Mouse (Mus musculus): ENCODE results near the gene Ankrd52. TPM values are rescaled to one million over a fixed set of nuclear protein-coding genes. Genes with fewer than 3 reads are reported as not detected.

Gene Ankrd52
- polyA plus RNA-seq, 1 experiment from 2014 or later, result 9.9 TPM

- H3K36me3 ChIP-seq (ENCODE audit: control insufficient read depth, insufficient read depth, low read length), result no peaks in the 10 kb centered on the region
- no peaks in the 10 kb centered on the region for H3K27me3 ChIP-seq (ENCODE audit: control insufficient read depth, insufficient read depth, low read depth, low read length)
- peaks cover 24% of the 10 kb centered on the region for H3K4me1 ChIP-seq (ENCODE audit: control insufficient read depth, insufficient read depth, low read length)
- H3K9me3 ChIP-seq (replicated peaks; ENCODE audit: control insufficient read depth, low read length, poor library complexity, severe bottlenecking), result no peaks in the 10 kb centered on the region
- no peak overlapping the region for H3K27ac ChIP-seq (ENCODE audit: low read length)
- ATAC-seq, result no peak
- H3K9ac ChIP-seq (ENCODE audit: low read depth, low read length), result no peak overlapping the region; the same call in 1 of the 2 replicates
- peak overlapping the region; percentile 100 for H3K4me3 ChIP-seq (ENCODE audit: low read depth, low read length)
- WGBS, result 79% methylated on average over 2 of the region's 2 CpGs
- H3K4me2 ChIP-seq (ENCODE audit: low read length), result peak overlapping the region; percentile 92
Measured at GRCm38 (mm10) chr10:128338948-128339347, 38.0 kb upstream of the Ankrd52 start.

- no peak overlapping the region for H3K4me2 ChIP-seq (ENCODE audit: low read length)
- no peak overlapping the region for H3K9ac ChIP-seq (ENCODE audit: low read depth, low read length)
- ATAC-seq, result no peak
- H3K36me3 ChIP-seq (ENCODE audit: control insufficient read depth, insufficient read depth, low read length), result no peaks in the 10 kb centered on the region
- peaks cover 27% of the 10 kb centered on the region for H3K4me1 ChIP-seq (ENCODE audit: control insufficient read depth, insufficient read depth, low read length)
- H3K27ac ChIP-seq (ENCODE audit: low read length), result no peak overlapping the region
- H3K9me3 ChIP-seq (replicated peaks; ENCODE audit: control insufficient read depth, low read length, poor library complexity, severe bottlenecking), result no peaks in the 10 kb centered on the region
- 79% methylated on average over 2 of the region's 2 CpGs for WGBS
- no peak overlapping the region for H3K4me3 ChIP-seq (ENCODE audit: low read depth, low read length)
- H3K27me3 ChIP-seq (ENCODE audit: control insufficient read depth, insufficient read depth, low read depth, low read length), result no peaks in the 10 kb centered on the region
Measured at GRCm38 (mm10) chr10:128340257-128340656, 36.7 kb upstream of the Ankrd52 start.

- Histone ChIP-seq H3K4me3 (ENCODE audit: low read depth, low read length) (no peak overlapping the region), H3K27ac (ENCODE audit: low read length) (no peak overlapping the region), H3K9me3 (replicated peaks; ENCODE audit: control insufficient read depth, low read length, poor library complexity, severe bottlenecking) (no peaks in the 10 kb centered on the region), H3K27me3 (ENCODE audit: control insufficient read depth, insufficient read depth, low read depth, low read length) (no peaks in the 10 kb centered on the region), H3K4me2 (ENCODE audit: low read length) (no peak overlapping the region), H3K4me1 (ENCODE audit: control insufficient read depth, insufficient read depth, low read length) (peaks cover 19% of the 10 kb centered on the region), H3K36me3 (ENCODE audit: control insufficient read depth, insufficient read depth, low read length) (no peaks in the 10 kb centered on the region), H3K9ac (ENCODE audit: low read depth, low read length) (no peak overlapping the region)
- WGBS, result 96% methylated on average over 1 of the region's 1 CpGs
- no peak for ATAC-seq
Measured at GRCm38 (mm10) chr10:128343436-128343835, 33.5 kb upstream of the Ankrd52 start.

GRCm38 (mm10) chr10:128344568-128345275 lies 32.2 kb upstream of the Ankrd52 start:
- 56% methylated on average over 7 of the region's 7 CpGs for WGBS

GRCm38 (mm10) chr10:128347541-128347940 lies 29.4 kb upstream of the Ankrd52 start:
- WGBS, result 92% methylated on average over 8 of the region's 8 CpGs
- no peak overlapping the region for H3K9ac ChIP-seq (ENCODE audit: low read depth, low read length)
- no peak overlapping the region for H3K4me3 ChIP-seq (ENCODE audit: low read depth, low read length)
- no peaks in the 10 kb centered on the region for H3K9me3 ChIP-seq (replicated peaks; ENCODE audit: control insufficient read depth, low read length, poor library complexity, severe bottlenecking)
- no peak for ATAC-seq
- H3K4me1 ChIP-seq (ENCODE audit: control insufficient read depth, insufficient read depth, low read length), result peaks cover 3% of the 10 kb centered on the region
- H3K36me3 ChIP-seq (ENCODE audit: control insufficient read depth, insufficient read depth, low read length), result peaks cover 18% of the 10 kb centered on the region
- no peak overlapping the region for H3K27ac ChIP-seq (ENCODE audit: low read length)
- H3K27me3 ChIP-seq (ENCODE audit: control insufficient read depth, insufficient read depth, low read depth, low read length), result no peaks in the 10 kb centered on the region
- no peak overlapping the region for H3K4me2 ChIP-seq (ENCODE audit: low read length)

More at GRCm38 (mm10) chr10:128344568-128345275, 32.2 kb upstream of the Ankrd52 start:
- H3K4me3 ChIP-seq (ENCODE audit: low read depth, low read length), result no peak overlapping the region
- H3K27me3 ChIP-seq (ENCODE audit: control insufficient read depth, insufficient read depth, low read depth, low read length), result no peaks in the 10 kb centered on the region
- no peak overlapping the region for H3K9ac ChIP-seq (ENCODE audit: low read depth, low read length)
- peaks cover 9% of the 10 kb centered on the region for H3K4me1 ChIP-seq (ENCODE audit: control insufficient read depth, insufficient read depth, low read length)
- H3K9me3 ChIP-seq (replicated peaks; ENCODE audit: control insufficient read depth, low read length, poor library complexity, severe bottlenecking), result no peaks in the 10 kb centered on the region
- H3K36me3 ChIP-seq (ENCODE audit: control insufficient read depth, insufficient read depth, low read length), result no peaks in the 10 kb centered on the region
- peak overlapping the region; percentile 53 for H3K27ac ChIP-seq (ENCODE audit: low read length)
- no peak overlapping the region for H3K4me2 ChIP-seq (ENCODE audit: low read length)
- no peak for ATAC-seq

GRCm38 (mm10) chr10:128358796-128359195 lies 18.1 kb upstream of the Ankrd52 start:
- no peaks in the 10 kb centered on the region for H3K4me1 ChIP-seq (ENCODE audit: control insufficient read depth, insufficient read depth, low read length)
- no peak overlapping the region for H3K4me3 ChIP-seq (ENCODE audit: low read depth, low read length)
- WGBS, result 54% methylated on average over 2 of the region's 2 CpGs
- H3K9me3 ChIP-seq (replicated peaks; ENCODE audit: control insufficient read depth, low read length, poor library complexity, severe bottlenecking), result no peaks in the 10 kb centered on the region
- peaks cover 43% of the 10 kb centered on the region for H3K36me3 ChIP-seq (ENCODE audit: control insufficient read depth, insufficient read depth, low read length)
- no peak overlapping the region for H3K9ac ChIP-seq (ENCODE audit: low read depth, low read length)
- ATAC-seq, result no peak
- H3K27me3 ChIP-seq (ENCODE audit: control insufficient read depth, insufficient read depth, low read depth, low read length), result no peaks in the 10 kb centered on the region
- H3K27ac ChIP-seq (ENCODE audit: low read length), result no peak overlapping the region
- no peak overlapping the region for H3K4me2 ChIP-seq (ENCODE audit: low read length)

- no peak overlapping the region for H3K9ac ChIP-seq (ENCODE audit: low read depth, low read length)
- no peak overlapping the region for H3K4me2 ChIP-seq (ENCODE audit: low read length)
- H3K36me3 ChIP-seq (ENCODE audit: control insufficient read depth, insufficient read depth, low read length), result peaks cover 40% of the 10 kb centered on the region
- no peak for ATAC-seq
- no peak overlapping the region for H3K4me3 ChIP-seq (ENCODE audit: low read depth, low read length)
- H3K9me3 ChIP-seq (replicated peaks; ENCODE audit: control insufficient read depth, low read length, poor library complexity, severe bottlenecking), result no peaks in the 10 kb centered on the region
- 94% methylated on average over 6 of the region's 6 CpGs for WGBS
- no peak overlapping the region for H3K27ac ChIP-seq (ENCODE audit: low read length)
- H3K4me1 ChIP-seq (ENCODE audit: control insufficient read depth, insufficient read depth, low read length), result no peaks in the 10 kb centered on the region
- no peaks in the 10 kb centered on the region for H3K27me3 ChIP-seq (ENCODE audit: control insufficient read depth, insufficient read depth, low read depth, low read length)
Measured at GRCm38 (mm10) chr10:128359226-128359625, 17.7 kb upstream of the Ankrd52 start.

GRCm38 (mm10) chr10:128361836-128362235 lies 15.1 kb upstream of the Ankrd52 start:
- Histone ChIP-seq H3K27me3 (ENCODE audit: control insufficient read depth, insufficient read depth, low read depth, low read length) (no peaks in the 10 kb centered on the region), H3K4me3 (ENCODE audit: low read depth, low read length) (no peak overlapping the region), H3K36me3 (ENCODE audit: control insufficient read depth, insufficient read depth, low read length) (peaks cover 38% of the 10 kb centered on the region), H3K27ac (ENCODE audit: low read length) (no peak overlapping the region), H3K9me3 (replicated peaks; ENCODE audit: control insufficient read depth, low read length, poor library complexity, severe bottlenecking) (no peaks in the 10 kb centered on the region), H3K4me1 (ENCODE audit: control insufficient read depth, insufficient read depth, low read length) (no peaks in the 10 kb centered on the region), H3K9ac (ENCODE audit: low read depth, low read length) (no peak overlapping the region), H3K4me2 (ENCODE audit: low read length) (no peak overlapping the region)
- WGBS, result 92% methylated on average over 6 of the region's 6 CpGs
- ATAC-seq, result no peak

- no peak for ATAC-seq
- H3K4me3 ChIP-seq (ENCODE audit: low read depth, low read length), result no peak overlapping the region
- no peaks in the 10 kb centered on the region for H3K27me3 ChIP-seq (ENCODE audit: control insufficient read depth, insufficient read depth, low read depth, low read length)
- H3K9ac ChIP-seq (ENCODE audit: low read depth, low read length), result no peak overlapping the region
- peaks cover 38% of the 10 kb centered on the region for H3K36me3 ChIP-seq (ENCODE audit: control insufficient read depth, insufficient read depth, low read length)
- no peak overlapping the region for H3K27ac ChIP-seq (ENCODE audit: low read length)
- no peak overlapping the region for H3K4me2 ChIP-seq (ENCODE audit: low read length)
- peaks cover 3% of the 10 kb centered on the region for H3K4me1 ChIP-seq (ENCODE audit: control insufficient read depth, insufficient read depth, low read length)
- no peaks in the 10 kb centered on the region for H3K9me3 ChIP-seq (replicated peaks; ENCODE audit: control insufficient read depth, low read length, poor library complexity, severe bottlenecking)
- 52% methylated on average over 3 of the region's 3 CpGs for WGBS
Measured at GRCm38 (mm10) chr10:128362568-128362967, 14.3 kb upstream of the Ankrd52 start.

Measured in midbrain, embryonic 16.5 days (tissue).